Mouse (Mus musculus): ENCODE data around the gene S100a5.

DNA sequence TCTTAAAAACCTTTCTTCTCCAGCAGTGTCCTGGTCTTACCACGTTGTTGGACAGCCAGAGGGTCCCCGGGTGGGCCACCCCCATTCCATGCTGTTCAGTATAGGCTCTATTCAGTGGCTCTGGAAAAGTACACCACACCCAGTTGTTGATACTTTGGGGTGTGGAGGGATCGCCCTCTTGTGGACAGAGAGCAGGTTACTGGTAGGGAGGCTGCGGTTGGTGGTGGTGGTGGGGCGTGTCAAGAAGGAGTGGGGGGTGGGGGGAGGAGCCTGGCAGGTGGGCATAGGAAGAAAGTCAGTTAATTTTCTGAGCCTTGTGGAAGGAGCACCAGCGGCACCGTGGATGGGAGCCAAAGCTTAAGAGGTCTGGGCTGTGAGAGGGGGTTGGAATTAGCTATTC lies 7.1 kb downstream of the S100a5 start:
- TF ChIP-seq CTCF (IDR thresholded peaks at IDR 0.05; ENCODE audit: extremely low read depth, insufficient read depth, low read length) (peak; percentile 81), POLR2A (IDR thresholded peaks at IDR 0.05; ENCODE audit: extremely low read depth, insufficient read depth, low read length) (no peak)
